Mouse (Mus musculus) thymus, postnatal 10 days (tissue): ENCODE data around the gene Oprd1.

Experiments used
- DNase-seq, 2 experiments: peaks; one replicate each; pipeline ENCODE4 v3.0.0; 2021; ENCODE audit warnings: low spot score in 2 of 2

Oprd1 gene

DNA sequence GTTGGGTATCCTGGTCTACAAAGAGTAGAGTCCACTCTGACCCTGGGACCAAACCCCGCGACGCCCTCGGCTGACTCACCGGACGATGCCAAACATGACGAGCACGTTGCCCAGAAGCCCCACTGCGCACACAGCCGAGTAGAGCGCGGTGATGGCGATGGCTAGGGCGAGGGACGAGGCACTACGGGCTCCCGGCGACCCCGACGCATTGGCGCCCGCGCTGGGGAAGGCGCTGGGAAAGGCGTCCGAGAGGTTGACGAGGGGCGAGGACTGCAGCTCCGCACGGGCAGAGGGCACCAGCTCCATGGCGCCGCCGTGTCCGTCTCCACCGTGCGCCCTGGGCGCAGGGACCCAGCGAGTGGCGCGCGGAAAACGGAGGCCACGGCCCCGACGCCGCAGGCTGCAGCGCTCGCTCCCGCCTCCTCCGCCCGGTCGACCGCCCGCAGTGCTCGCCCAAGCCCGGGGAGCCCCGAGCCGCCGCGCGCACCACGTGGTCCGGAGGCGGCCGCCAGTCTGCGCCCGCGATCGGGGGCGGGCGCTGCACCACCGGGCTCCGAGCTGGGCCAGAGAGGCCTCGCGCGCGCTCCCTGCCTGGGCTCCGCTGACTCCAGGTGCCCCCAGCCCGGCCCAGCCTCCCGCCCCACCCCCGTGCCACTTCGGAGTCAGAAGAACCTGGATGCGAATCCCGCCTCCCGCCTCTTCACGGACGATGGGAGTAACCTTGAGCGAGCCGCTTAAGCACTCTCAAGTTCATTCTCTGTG lies at the start of gene Oprd1:
Oprd1 (minus strand) TSS at position 407 of the 762 bp plus-strand sequence.
- no peak for DNase-seq

DNA sequence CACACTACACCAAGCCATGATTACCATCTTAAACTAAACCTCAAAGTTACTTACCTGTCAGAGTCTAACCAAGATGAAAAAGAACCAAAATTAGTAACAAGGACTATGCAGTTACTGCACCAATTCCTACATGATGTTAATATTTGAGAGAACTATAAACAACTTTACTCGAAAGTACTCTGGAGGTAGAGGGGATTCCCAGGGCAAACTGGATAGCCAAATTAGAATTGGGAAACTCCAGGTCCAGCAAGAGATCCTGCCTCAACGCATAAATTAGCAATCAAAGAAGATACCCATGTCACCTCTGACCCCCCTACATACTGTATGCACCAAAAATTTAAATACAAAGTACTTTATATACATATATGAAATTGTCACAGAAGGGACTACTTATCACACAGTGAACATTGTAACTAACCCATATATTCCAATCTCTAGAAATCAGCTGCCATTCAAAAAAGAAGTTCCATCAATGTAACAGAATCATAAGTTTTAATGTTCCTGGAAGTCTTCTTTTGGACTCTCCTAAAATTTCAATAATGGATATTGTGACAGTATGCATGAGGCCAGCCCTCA lies 43.6 kb upstream of the Oprd1 start:
- no peak for DNase-seq

DNA sequence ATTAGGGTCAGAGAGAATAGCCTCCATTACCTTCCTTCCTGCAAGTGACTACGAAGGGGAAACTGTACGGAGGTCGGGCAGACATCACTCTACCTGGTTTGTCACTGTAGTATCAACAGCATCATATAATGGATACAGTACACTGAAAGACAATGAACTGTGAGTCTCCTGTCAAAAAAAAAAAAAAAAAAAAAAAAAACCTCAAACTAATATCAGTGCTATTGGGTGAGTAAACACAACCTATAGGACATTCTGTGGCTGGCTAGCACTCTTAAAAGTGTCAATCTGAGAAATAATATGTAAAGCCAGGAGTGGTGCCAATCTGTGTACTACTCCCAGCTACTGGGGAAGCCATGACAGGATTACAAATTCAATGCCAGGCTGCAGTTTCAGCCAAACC lies 38.9 kb upstream of the Oprd1 start:
- no peak for DNase-seq

DNA sequence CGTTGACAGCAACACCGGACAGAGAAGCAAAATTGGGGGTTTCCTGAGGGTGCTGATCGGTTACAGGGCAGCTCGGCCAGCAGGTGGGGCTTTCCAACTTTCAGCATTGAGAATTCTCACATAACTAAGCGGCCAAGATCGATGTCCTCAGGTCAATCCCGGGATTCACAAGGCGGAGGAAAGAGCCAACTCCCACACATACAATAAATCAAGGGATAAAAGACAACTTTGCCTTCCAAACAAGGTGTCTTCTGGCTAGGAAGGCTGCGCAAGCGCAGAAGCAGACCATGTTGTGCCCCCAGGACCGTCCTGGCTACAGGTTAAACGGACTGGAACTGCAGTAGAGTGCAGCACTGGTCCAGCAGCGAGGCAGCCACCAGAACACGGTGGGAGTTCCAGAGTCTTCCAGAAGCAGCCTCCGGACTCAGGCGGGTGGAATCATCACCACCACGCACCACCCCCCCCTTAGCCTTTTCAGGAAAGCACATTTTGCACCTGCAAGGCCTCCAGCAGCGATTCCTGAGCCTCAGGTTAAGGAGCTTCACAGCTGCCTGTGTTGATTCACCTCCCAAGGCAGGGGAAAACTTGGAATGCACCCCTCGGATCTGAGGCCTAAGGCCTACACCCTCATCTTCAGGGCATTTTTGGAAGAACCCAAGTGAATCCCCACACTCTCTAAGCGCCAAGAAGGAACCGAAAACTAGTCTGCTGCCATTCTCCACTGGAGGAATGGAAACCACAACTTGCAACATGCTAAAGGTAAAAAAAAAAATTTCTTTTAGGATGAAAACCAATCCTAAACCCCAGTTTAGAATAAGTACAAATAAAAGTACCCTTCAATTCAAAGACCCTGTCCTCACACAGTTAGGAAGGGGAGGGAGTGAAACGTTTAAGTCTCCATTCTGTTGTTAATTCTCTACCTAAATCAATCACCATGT lies 37.7 kb upstream of the Oprd1 start:
- DNase-seq, result no peak

DNA sequence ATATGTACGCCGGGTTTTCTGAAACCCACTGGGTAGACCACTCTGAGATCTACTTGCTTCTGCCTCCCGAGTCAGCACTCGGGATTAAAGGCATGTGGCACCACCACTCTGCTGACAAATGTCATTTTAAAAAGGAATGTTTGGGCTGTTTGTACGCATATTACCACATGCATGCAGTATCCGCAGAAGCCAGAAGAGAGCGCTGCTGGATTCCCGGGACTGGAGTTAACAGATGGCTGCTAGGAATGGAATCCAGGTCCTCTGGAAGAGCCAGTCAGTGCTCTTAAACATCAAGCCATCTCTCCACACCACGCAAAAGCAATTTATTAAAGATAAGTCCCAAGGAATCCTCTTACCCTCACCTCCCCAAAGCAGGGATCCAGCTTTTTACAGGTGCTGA lies 36.4 kb upstream of the Oprd1 start:
- DNase-seq, result peak in 1 of 2 experiments; percentile 28

DNA sequence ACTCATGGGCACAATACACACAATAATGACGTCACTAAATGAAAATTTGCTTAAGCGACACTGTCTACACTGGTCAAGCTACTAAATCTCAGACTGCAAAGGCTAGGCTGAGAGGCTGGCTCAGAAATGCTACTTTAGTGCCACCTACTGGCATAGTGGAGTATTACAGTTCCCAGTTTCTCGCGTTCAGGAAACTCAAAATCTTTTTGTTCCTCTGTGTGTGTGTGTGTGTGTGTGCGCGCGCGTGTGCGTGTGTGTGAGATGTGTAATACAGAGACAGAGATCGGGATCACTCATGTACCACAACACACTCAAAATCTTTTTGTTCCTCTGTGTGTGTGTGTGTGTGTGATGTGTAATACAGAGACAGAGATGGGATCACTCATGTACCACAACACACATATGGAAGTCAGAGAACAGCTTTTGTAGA lies 34.4 kb upstream of the Oprd1 start:
- peak; percentile 13 to 58 for DNase-seq

DNA sequence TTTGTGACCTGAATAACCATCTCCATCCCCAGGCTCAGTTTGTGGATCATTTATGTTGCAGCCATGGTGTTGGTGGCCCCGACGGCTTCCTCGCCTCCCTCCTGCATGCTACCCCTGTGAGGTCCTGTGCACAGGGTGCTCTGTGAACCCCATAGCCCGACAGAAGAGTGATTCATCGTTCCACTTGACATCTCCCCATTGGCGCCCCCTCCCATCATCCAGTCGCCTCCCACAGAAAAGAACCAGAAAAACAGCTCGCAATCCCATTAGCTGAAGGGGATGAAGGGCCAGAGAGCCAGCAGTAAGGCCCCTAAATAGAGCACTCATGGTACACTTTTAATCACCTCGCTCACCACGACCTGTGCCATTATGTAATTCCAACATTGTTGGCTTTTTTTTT lies 32.2 kb upstream of the Oprd1 start:
- DNase-seq, result no peak

DNA sequence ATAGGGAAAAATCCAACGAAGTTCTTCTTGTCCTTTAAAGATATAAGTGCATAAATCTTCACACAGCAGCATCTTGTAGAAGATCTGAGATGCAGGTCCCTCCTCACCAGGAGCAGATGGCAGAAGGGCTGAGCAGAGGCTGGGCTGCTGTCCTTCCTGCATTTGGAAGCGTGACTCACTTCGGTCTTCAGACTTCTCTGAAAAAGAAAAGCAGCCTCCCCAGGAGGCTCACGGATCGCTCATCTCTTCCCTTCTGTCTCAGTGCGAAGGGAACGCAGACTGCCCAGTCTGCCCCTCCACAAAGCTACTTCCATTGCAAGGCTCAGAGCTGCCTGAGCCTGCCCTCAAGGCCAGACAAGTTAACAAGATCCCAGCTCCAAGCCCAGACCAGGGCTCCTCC lies 26.6 kb upstream of the Oprd1 start:
- DNase-seq, result no peak

DNA sequence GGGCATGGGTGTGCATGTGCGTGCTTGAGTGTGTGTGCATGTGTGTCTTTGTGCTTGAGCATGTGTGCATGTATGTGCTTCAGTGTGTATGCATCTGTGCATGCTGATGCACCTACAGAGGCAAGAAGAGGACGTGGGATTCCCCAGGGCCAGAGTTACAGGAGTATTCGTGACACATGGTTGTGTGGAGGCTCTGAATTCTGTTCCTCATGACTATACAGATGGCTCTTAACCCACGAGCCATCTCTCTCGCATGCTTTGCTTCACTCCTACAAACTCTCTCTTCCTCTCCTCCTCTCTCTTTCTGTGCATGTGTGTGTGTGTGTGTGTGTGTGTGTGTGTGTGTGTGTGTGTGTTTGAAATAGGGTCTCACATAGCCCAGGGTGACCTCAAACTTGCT lies 25.5 kb upstream of the Oprd1 start:
- no peak for DNase-seq

DNA sequence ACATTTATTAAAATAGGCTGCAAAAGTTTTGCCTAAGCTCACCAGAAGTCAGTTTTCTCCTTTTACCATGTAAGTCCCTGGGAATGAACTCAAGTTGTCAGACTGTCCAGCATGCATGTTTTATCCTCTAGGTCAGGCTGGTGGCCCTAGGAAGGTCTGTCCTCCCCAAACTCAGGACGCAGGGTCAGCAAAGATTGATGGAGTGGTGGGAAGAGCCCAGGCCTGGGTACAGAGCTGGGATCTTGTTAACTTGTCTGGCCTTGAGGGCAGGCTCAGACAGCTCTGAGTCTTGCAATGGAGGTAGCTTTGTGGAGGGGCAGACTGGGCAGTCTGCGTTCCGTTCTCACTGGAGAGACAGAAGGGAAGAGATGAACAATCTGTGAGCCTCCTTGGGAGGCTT lies 25.0 kb upstream of the Oprd1 start:
- DNase-seq, result no peak

DNA sequence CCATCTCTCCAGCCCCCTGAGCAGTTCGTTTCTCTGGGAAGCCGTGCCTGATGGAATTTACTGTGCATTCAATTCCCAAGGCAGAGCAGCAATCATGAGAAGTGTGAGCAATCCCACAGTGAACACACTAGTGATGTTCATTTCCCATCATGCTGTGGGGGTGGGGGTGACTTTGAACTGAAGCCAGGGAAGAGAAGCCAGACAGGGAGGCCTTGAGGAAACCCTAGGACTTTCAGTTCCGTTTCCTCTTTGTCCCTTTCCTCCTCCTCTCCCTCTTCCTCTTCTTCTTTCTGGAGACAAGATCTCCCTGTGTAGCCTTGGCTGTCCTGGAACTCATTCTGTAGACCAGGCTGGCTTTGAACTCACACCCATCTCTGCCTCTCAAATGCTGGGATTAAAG lies 23.1 kb upstream of the Oprd1 start:
- no peak for DNase-seq

DNA sequence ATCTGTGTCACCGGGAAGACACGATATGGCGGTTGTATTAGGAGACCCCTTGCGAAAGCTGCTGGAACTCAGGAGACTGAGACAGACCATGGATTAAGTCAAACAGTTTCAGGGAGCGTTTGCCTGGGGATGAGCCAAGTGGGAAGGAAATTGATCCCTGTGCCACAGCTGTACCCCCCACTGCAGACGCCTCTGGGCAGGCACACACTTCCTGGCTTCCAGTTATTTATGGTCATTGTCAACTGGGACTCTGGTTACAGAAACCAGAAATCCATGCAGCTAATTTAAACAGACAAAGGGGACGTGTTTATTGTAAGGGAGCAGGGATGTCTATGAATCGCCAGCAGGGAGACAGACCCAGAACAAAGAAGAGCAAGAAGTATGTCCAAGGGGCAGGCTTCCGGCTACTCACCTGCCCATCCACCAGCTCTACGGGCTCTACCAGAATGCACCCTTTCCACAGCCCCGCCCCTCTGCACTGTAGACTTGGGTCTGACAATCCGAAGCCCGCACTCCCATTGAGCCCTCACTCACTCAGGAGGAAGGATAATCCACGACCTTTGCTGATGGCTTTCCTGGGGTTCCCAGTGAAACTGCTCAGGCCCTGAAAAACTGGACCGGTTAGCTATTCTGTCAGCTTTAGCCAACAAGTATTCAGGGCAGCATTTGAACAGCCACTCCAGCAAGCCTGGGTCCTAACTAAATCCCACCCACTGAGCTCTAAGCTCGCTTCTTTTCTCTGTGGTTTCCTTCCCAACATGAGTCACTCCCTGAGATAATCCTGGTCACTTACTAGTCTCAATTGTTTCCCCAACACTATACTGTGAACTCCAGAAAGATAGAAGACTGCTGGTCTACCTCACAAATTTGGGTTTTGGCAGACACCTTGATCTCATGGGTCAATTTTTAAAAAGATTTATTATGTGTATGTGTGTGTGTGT lies 22.3 kb upstream of the Oprd1 start:
- DNase-seq, result no peak

DNA sequence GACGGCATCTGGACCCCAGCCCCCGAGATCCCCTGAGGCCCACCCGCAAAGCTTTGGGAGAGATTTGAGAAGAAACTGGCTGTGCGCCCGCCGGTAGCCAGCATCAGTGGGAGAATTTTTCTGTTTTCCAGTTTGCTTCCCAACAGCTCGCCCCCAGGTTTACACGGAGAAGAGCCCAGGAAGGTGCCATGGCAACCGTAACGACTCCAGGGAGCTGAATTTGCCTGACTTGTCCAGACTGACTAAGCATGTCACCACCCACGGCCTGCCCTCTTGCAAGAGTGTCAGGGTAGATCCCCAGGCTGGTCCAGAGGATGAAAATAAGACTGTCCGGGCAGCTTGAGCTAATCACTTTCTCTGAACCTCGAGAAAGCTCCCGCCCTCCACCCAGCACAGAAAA lies 21.4 kb upstream of the Oprd1 start:
- DNase-seq, result no peak

DNA sequence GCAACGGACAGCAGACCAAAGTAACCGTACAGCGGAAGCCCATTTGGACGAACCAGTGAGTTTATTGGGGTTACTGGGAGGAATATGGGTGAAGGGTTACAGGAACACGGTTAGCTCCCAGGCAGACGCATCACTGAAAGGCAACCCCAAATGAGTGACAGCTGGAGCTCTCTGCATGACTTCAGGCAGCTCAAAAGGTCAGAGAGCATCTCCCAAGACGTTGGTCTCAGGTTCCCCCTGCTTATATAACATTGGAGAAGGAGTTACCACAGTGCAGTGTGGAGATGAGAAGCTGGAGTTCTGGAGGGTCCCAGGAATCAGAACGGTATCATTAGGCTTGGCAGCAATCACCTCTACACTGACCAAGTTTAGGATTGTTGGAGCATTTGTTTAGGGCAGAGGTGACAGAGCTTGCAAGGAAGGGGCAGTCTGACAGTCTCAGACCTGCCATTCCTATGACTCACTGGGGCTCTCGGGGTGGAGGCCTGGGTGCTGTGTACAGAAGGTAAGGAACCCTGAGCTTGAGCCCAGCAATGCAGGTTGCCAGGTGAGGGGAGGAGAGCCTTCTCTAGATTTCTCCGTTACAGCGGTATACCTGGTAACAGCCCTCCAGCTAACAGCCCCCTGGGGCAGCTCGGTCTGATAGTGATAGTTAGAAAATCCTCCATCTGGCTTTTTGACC lies 12.8 kb upstream of the Oprd1 start:
- DNase-seq, result no peak

DNA sequence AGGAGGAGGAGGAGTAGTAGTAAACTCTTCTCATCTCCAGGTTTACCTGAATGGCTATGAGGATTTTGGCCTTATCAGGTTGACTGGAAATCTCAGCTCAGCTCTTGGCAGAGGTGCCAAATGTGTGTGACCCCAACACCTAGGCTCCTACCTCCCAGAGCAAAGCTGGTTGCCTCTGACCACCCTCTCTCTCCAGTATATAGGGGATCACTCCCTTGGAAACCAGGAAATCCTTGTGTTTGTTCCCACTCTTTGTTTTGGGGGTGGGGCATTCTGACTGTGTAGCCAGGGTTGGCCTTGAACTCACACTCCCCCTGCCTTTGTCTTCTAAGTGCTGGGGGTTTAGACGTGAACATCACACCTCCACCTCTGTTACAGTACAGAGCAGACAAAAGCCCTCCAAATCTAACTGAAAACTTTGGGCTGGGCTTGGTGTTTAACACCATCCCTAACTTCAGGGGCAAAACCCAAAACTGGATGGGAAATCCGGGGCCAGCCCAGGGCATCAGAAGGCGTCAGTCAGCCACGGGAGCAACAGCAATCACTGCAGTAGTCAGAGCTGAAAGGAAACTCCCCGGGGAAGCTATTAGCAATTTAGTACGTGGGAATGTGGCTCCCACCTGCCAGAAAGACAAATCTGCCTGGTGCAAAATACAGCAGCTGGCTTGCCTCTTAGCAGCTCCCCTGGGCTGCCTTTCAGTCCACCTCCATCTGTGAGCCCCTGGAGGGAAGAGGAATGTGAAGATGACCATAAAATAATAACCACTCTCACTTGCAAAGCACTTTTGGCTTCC lies 10.8 kb upstream of the Oprd1 start:
- no peak for DNase-seq

DNA sequence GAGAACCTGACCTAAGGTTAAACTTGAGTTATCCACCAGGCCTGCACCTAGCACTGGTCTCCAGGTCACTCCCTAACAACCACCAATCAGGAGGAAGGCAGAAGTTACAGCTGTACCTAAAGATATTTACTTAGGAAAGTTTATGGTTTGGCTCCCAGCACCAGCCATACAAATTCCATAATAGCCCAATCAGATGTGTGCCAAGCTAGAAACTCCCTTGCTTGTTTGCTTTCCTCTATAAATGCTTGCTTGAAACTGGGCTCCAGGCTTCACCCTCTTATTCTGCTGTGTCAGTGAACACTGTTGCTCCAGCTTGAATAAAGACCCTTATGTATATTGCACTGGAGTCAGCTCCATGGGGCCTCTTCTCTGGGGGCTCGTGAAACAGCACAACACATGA lies 7.4 kb upstream of the Oprd1 start:
- no peak for DNase-seq

DNA sequence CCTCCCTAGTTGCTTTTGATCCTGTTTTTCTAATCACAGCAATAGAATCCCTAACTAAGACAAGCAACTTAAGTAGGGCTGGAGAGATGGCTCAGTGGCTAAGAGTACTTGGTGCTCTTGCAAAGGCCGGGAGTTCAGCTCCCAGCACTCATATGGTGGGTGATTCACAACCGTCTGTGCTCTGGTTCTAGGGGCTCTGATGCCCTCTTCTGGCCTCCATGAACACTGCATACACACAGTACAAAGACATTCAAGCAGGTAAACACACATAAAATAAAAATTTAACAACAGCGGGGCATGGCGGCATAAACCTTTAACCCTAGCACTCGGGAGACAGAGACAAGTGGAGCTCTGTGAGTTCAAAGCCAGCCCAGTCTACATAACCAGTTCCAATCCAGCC lies 1.9 kb upstream of the Oprd1 start:
- no peak for DNase-seq

DNA sequence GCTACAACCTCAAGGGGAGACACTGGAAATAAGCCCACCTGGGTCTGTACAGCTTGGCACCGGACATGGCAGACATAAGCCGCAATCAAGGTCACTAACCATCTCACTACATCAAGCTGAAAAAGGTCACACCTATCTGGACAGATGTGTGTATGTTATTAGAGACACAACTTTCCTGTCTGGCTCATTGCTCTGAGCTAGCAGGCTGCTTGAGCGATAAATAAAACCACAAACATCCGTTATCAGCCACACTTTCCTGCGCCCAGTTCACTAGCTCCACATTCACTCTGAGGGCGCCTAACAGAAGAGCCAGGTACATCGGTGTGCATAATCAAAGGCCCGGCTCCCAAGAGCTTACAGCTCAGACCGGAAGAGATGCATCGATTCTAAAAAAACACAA lies 806 bp upstream of the Oprd1 start:
- no peak for DNase-seq

DNA sequence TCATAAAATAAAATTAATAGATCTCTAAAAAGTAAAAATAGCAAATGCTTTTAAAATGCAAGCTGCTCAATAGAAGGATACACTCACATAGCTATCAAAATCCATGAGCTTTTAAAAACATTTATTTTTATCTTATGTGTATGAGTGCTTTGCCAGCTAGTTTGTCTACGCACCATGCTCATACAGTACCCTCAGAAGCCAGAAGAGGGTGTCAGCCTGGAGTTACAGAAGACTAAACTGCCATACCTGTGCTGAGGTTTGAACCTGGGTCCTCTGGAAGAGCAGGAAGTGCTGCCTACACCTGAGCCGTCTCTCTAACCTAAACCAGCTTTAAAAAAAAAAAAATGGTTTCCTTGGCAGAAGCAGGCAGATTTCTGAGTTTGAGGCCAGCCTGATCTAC lies 5.6 kb downstream of the Oprd1 start:
- DNase-seq, result no peak

DNA sequence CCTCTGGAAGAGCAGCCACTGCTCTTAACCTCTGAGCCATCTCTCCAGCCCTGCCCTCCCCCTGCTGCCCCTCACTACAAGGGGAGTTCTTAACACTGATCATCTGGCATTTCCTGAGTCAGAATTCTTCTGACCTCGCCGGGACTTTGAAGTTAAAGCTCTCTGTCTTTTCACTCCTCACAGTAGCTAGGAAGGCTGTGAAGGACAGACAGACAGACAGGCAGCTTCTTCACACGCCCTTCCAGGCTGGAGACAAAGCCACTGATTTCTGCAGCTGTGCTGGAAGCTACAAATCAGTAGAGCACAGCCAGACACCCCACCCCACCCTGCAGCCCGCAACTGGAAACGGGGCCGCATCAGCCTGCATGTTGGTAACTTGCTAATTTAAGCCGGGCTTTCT lies 7.3 kb downstream of the Oprd1 start:
- no peak for DNase-seq
